Mouse (Mus musculus): Measurements from ENCODE around the gene Gm4724.
"Not testable (repeated sequence)": the region's sequence is repeated elsewhere in the genome, so short reads cannot be mapped to it uniquely, and the experiment has no call there.

The Gm4724 gene

GRCm38 (mm10) chr2:175435707-175436106 lies at the start of gene Gm4724:
Gene Gm4724, minus strand, starts transcription at chr2:175435807.
- not testable (repeated sequence) for DNase-seq

GRCm38 (mm10) chr2:175469685-175470084 lies 34.1 kb upstream of the Gm4724 start, which contains the start of gene Zfp965:
Gene Zfp965, plus strand, starts transcription at chr2:175469985.
- not testable (repeated sequence) for DNase-seq

Data from cerebellum, postnatal 14 days (tissue).